Mouse (Mus musculus): ENCODE data around the gene Kat8. TPM values are rescaled to one million over a fixed set of nuclear protein-coding genes. Genes with fewer than 3 reads are reported as not detected.

Kat8 gene
- polyA plus RNA-seq, 3 experiments from 2014 or later: 18.5 to 41.8 (median 34.5) TPM

GRCm38 (mm10) chr7:127897542-127897941 is 14.8 kb upstream of the Kat8 start:
- no peak for ATAC-seq

GRCm38 (mm10) chr7:127898179-127898956 is 13.9 kb upstream of the Kat8 start:
- no peak for ATAC-seq

GRCm38 (mm10) chr7:127899997-127900396 is 12.3 kb upstream of the Kat8 start:
- ATAC-seq: no peak

- no peak for ATAC-seq
Measured at GRCm38 (mm10) chr7:127901772-127902171, 10.5 kb upstream of the Kat8 start.

GRCm38 (mm10) chr7:127903971-127904796 is 8.1 kb upstream of the Kat8 start, which contains the start of gene Bckdk:
Gene Bckdk, plus strand, starts transcription at chr7:127904082.
- peak; percentile 97 for ATAC-seq

GRCm38 (mm10) chr7:127907939-127908338 is 4.4 kb upstream of the Kat8 start:
- ATAC-seq: no peak

- ATAC-seq: no peak
Measured at GRCm38 (mm10) chr7:127908656-127909055, 3.7 kb upstream of the Kat8 start.

DNA sequence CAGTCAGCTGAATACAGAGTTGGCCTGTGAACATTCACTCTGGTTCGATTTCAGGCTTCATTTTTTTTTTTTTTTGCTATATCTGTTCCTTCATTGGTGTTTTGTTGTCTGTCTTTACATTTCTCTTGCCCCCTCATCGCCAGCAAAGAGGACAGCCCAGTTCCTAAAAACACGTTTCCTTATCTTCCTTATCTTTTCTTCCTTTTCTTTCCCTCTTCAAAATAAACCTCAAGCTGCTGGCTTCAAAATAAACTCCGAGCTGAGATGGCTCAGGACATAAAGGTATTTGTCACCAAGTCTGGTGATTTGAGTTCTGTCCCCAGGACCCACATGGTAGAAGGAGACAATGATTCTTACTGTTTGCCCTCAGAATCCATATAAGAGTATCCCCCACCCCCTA is 622 bp downstream of the Kat8 start:
- no peak for ATAC-seq

GRCm38 (mm10) chr7:127915293-127915692 is 3.0 kb downstream of the Kat8 start:
- no peak for ATAC-seq

- ATAC-seq: no peak
Measured at GRCm38 (mm10) chr7:127918203-127918602, 5.9 kb downstream of the Kat8 start.

DNA sequence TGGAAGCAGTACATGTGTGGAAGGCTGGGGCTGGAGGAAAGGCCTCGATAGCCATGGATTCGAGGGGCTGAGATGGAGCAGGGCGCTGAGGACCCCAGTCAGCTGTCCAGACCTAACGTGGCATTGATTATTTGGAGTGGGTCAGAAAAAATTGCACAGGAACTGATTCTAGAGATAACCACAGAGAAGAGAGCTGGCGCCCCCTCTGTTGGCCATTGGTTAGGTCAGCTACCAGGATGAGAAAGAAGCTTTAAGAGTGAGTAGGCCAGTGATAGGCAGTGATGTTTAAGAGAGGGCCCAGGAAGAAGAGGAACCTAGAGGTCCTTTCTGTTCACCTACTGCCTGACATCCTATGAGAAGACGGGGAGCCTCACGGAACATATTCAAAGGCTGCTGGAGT is 7.0 kb downstream of the Kat8 start:
- ATAC-seq: no peak

DNA sequence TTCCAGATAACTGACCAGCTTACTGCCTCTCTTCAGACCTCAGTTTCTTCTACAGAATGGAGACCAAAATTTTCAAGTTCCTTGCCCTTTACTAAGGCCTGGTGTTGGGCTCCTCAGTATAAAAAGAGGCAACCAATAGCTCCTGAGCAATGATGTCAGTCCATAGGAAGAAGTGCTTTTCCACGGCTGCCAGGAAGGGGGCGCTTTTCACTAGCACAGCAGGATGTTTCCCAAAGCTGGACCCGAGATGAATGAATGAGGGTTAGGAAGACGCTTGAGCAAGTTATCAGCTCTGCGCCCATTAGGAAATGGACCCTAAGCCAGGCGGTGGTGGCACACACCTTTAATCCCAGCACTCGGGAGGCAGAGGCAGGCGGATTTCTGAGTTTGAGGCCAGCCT is 9.2 kb downstream of the Kat8 start:
- ATAC-seq: no peak

- peak; percentile 84 for ATAC-seq
Measured at GRCm38 (mm10) chr7:127922451-127923275, 10.3 kb downstream of the Kat8 start.

- no peak for ATAC-seq
Measured at GRCm38 (mm10) chr7:127923714-127924113, 11.4 kb downstream of the Kat8 start.

DNA sequence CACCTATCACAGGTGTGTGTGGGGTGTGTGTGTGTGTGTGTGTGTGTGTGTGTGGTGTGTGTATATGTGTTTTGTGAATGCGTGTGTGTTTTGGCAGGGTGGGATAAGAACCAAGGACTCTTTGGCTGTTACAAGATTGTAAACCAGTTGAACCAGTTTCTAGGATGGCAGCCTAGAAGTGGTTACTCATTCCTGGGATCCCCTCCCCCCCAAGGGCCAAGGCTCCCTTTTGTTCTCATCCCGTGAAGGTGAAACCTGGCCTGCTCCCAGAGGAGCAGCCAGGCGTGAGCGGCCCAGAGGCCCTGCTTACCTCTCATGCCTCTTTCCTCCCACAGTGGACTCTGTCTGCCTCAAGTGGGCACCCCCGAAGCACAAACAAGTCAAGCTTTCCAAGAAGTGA is 12.9 kb downstream of the Kat8 start:
- no peak for ATAC-seq

DNA sequence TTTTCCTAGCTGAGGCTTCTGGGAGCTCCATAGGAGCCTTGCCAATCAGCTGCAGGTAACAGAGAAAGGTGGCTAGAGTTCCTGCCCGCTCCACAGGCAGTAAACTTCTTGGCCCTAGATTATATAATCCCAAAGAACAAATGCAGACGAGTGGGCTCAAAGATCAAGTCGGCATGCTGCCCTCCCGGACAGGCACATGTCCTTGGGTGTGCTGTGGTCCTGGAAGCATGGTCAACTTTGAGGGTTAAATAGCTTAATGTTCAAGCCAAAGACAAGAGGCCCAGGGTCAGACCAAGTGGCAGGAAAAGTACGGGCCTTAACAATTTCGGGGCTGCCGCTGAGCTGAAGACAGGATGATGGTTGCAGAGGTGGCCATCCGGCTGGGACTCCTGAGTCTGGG is 13.8 kb downstream of the Kat8 start:
- no peak for ATAC-seq

DNA sequence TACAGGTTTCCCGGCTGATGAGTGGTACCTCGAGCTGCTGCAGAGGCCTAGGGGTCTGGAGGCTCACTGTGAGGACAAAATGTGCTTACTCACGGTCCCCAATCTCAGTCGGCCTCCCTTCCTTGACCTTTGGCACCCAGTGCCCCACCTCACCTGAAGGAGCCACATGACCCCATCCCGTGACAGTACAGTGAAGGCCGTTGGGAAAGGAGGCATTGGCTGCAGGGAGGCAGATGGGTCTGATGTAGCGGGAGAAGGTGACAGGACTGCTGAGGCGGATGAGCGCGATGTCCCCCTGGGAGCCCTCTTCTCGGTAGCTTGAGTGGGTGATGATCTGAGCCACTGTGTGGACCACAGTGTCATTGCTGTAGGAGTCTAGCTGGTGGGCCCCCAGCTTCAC is 14.5 kb downstream of the Kat8 start:
- no peak for ATAC-seq

- no peak for ATAC-seq
Measured at GRCm38 (mm10) chr7:127927726-127928125, 15.4 kb downstream of the Kat8 start.

DNA sequence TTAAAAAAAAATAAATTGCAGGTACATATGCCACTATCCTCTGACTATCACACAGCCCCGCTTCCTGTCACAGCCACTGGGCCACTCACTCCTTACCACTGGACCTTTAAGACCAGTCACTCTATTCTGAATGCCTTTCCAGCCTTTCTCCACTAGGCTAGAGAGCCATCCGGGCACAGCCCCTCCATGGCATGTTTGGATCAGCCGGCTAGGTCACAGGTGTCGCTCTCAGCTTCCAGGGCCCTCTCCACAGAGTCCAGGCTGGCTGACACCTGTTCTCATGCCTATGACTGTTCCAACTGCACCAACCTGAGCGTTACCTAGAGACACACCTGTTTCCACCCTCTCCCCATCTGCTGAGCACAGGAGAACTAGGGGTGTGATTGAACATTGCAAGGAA is 16.3 kb downstream of the Kat8 start:
- ATAC-seq: no peak

- no peak for ATAC-seq
Measured at GRCm38 (mm10) chr7:127929923-127930322, 17.6 kb downstream of the Kat8 start, which contains the start of gene Prss8. Gene Prss8, minus strand, starts transcription at chr7:127930104.

GRCm38 (mm10) chr7:127930636-127931035 is 18.3 kb downstream of the Kat8 start:
- ATAC-seq: no peak

GRCm38 (mm10) chr7:127931351-127932135 is 19.2 kb downstream of the Kat8 start:
- ATAC-seq: no peak
